In the genomic region with DNA sequence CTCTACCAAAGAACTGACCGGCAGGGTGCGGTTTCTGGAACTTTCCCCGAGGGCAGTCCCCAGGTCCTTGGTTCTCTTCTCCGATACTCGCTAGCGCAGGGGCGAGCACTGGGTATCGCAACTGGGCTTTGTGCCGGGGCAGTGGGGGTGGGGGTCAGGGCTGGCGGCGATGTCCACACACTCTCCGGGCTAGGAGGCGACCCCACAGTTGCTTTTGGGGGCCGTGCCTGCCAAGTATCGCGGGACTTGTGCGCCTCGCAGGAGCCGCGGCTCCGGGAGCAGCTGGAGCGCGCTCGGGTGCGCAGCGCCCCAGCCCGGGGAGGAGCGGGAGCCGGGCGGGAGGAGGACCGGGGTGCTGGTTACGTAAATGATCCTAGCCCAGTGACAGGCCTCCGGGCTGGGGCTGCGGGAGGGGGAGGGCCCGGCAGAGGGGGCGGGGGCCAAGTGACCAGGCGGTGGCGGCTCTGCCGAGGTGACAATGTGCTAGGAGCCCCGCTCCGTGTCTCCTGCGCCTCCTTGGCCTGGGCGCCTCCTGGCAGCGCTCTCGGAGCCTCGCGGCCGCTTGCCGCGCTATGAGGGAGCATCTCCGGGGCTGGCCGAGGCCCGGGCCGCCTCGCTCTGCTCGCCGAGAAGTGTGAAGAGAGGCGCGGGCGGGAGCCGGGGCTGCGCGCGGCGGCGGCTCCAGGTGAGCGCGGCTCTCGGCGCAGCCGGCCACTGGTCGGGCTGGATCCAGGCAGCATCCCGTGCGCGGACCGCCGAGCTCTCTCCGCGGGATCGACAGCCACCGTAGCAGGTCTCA, we compare ENCODE assay signal across 8 mouse cellular contexts. TPM values are rescaled to one million over a fixed set of nuclear protein-coding genes. Genes with fewer than 3 reads are reported as not detected.
DNase-seq lines count a peak whose midpoint lies in the region; ATAC-seq and TF ChIP-seq lines count a peak whose summit lies in the region.
"Had no signal": no experiment of that assay in that cellular context is flagged by ENCODE, and none has a peak within 500 bp of the region (broad histone marks: within the 10 kb centered on the region; RNA-seq: fewer than 3 reads in every experiment).

A gene (plus strand): TSS at position 381 of the 799 bp plus-strand sequence.

- DNase-seq in ES-E14 (ENCODE audit: low read depth, low spot score) = peak; percentile 40
- peak; percentile 38 for DNase-seq in adrenal gland, adult 2 months
- peak; percentile 89 for DNase-seq in hindbrain, postnatal 0 days (ENCODE audit: low spot score)
- DNase-seq in neural tube, embryonic 11.5 days (ENCODE audit: low spot score) = peak; percentile 82
- DNase-seq in B cell, adult 2 months = no peak

- no peak within 1 kb of the TSS for H3K27ac ChIP-seq in ES-E14 (ENCODE audit: insufficient read depth, low read depth, low read length, poor library complexity, severe bottlenecking)
- H3K27ac ChIP-seq in embryonic facial prominence, embryonic 12.5 days = no peak within 1 kb of the TSS
- H3K27ac ChIP-seq in hindbrain, postnatal 0 days = peak within 1 kb of the TSS; percentile 42
- no peak within 1 kb of the TSS for H3K27ac ChIP-seq in limb, embryonic 15.5 days
- H3K27ac ChIP-seq in neural tube, embryonic 11.5 days (ENCODE audit: low read depth, low read length) = peak within 1 kb of the TSS; percentile 46

- under 1% methylated on average over 77 of the region's 81 CpGs for WGBS in embryonic facial prominence, embryonic 12.5 days
- WGBS in hindbrain, postnatal 0 days = 1% methylated on average over 72 of the region's 81 CpGs
- under 1% methylated on average over 72 of the region's 81 CpGs for WGBS in limb, embryonic 15.5 days
- under 1% methylated on average over 73 of the region's 81 CpGs for WGBS in neural tube, embryonic 11.5 days

- in situ Hi-C loops in ES-E14 (cut with MboI; ENCODE audit: low sequenced_read_pairs in 2 of 2, unreplicated experiment in 2 of 2) = no loop called here

- TF ChIP-seq CTCF in hindbrain, postnatal 0 days (IDR thresholded peaks at IDR 0.05; ENCODE audit: low read depth) = peak; percentile 49

- peak within 1 kb of the TSS; percentile 95 for H3K4me2 ChIP-seq in embryonic facial prominence, embryonic 12.5 days (replicated peaks)
- peak within 1 kb of the TSS; percentile 73 for H3K4me2 ChIP-seq in hindbrain, postnatal 0 days (ENCODE audit: low read depth, low read length)
- peak within 1 kb of the TSS; percentile 90 for H3K4me2 ChIP-seq in limb, embryonic 15.5 days
- H3K4me2 ChIP-seq in neural tube, embryonic 11.5 days (ENCODE audit: low read depth) = peak within 1 kb of the TSS; percentile 98

- no peaks in the 10 kb centered on the region for H3K9me3 ChIP-seq in ES-E14 (ENCODE audit: control insufficient read depth, insufficient read depth, low read depth, low read length)
- no peaks in the 10 kb centered on the region for H3K9me3 ChIP-seq in embryonic facial prominence, embryonic 12.5 days
- H3K9me3 ChIP-seq in hindbrain, postnatal 0 days (ENCODE audit: low read length) = no peaks in the 10 kb centered on the region
- H3K9me3 ChIP-seq in limb, embryonic 15.5 days = no peaks in the 10 kb centered on the region
- H3K9me3 ChIP-seq in neural tube, embryonic 11.5 days (ENCODE audit: control insufficient read depth, low read length) = no peaks in the 10 kb centered on the region

- H3K36me3 ChIP-seq in ES-E14 (ENCODE audit: control insufficient read depth, insufficient read depth, low read length, poor library complexity, severe bottlenecking) = no peaks in the 10 kb centered on the region
- H3K36me3 ChIP-seq in embryonic facial prominence, embryonic 12.5 days = no peaks in the 10 kb centered on the region
- no peaks in the 10 kb centered on the region for H3K36me3 ChIP-seq in hindbrain, postnatal 0 days (ENCODE audit: insufficient read depth, low read length)
- no peaks in the 10 kb centered on the region for H3K36me3 ChIP-seq in limb, embryonic 15.5 days
- H3K36me3 ChIP-seq in neural tube, embryonic 11.5 days (ENCODE audit: control insufficient read depth, insufficient read depth, low read length) = no peaks in the 10 kb centered on the region

- H3K4me3 ChIP-seq in ES-E14 (ENCODE audit: insufficient read depth in 1 of 2, low read depth in 1 of 2, low read length in 2 of 2, poor library complexity in 1 of 2, severe bottlenecking in 1 of 2) = peak within 1 kb of the TSS; percentile 69 to 74
- H3K4me3 ChIP-seq in embryonic facial prominence, embryonic 12.5 days = peak within 1 kb of the TSS; percentile 58
- H3K4me3 ChIP-seq in hindbrain, postnatal 0 days (ENCODE audit: low read length) = peak within 1 kb of the TSS; percentile 61
- H3K4me3 ChIP-seq in limb, embryonic 15.5 days = peak within 1 kb of the TSS; percentile 46
- peak within 1 kb of the TSS; percentile 52 for H3K4me3 ChIP-seq in neural tube, embryonic 11.5 days (ENCODE audit: low read depth, low read length)
- H3K4me3 ChIP-seq: erythroblast, embryonic 14.5 days had no signal

- peak; percentile 85 for ATAC-seq in embryonic facial prominence, embryonic 12.5 days (ENCODE audit: insufficient number of reproducible peaks, insufficient read depth, low FRiP score, low TSS enrichment)
- ATAC-seq in hindbrain, postnatal 0 days = peak; percentile 96
- peak; percentile 52; the same call in 1 of the 2 replicates for ATAC-seq in limb, embryonic 15.5 days (ENCODE audit: insufficient number of reproducible peaks, low FRiP score, low TSS enrichment, low read depth)
- ATAC-seq in neural tube, embryonic 11.5 days (ENCODE audit: insufficient read depth, low FRiP score, low TSS enrichment) = peak; percentile 92

- peaks cover 33% of the 10 kb centered on the region for H3K27me3 ChIP-seq in embryonic facial prominence, embryonic 12.5 days
- H3K27me3 ChIP-seq in hindbrain, postnatal 0 days (ENCODE audit: insufficient read depth, low read length) = no peaks in the 10 kb centered on the region
- H3K27me3 ChIP-seq in limb, embryonic 15.5 days = peaks cover 38% of the 10 kb centered on the region
- H3K27me3 ChIP-seq in neural tube, embryonic 11.5 days (ENCODE audit: control insufficient read depth, insufficient read depth, low read length) = peaks cover 5% of the 10 kb centered on the region; the same call in 1 of the 2 replicates

- H3K4me1 ChIP-seq in ES-E14 (ENCODE audit: control insufficient read depth in 2 of 2, insufficient read depth in 2 of 2, low read length in 2 of 2, poor library complexity in 1 of 2) = no peaks in the 10 kb centered on the region
- no peaks in the 10 kb centered on the region for H3K4me1 ChIP-seq in embryonic facial prominence, embryonic 12.5 days
- H3K4me1 ChIP-seq in hindbrain, postnatal 0 days (ENCODE audit: insufficient read depth, low read length) = no peaks in the 10 kb centered on the region
- peaks cover 18% of the 10 kb centered on the region for H3K4me1 ChIP-seq in limb, embryonic 15.5 days
- peaks cover 2% of the 10 kb centered on the region; the same call in 1 of the 2 replicates for H3K4me1 ChIP-seq in neural tube, embryonic 11.5 days (ENCODE audit: control insufficient read depth, insufficient read depth, low read length)

- peak within 1 kb of the TSS; percentile 73 for H3K9ac ChIP-seq in ES-E14 (ENCODE audit: insufficient read depth, low read depth, low read length, poor library complexity, severe bottlenecking)
- peak within 1 kb of the TSS; percentile 49 for H3K9ac ChIP-seq in embryonic facial prominence, embryonic 12.5 days
- H3K9ac ChIP-seq in hindbrain, postnatal 0 days (replicated peaks; ENCODE audit: low read length) = peak within 1 kb of the TSS; percentile 61
- H3K9ac ChIP-seq in limb, embryonic 15.5 days = no peak within 1 kb of the TSS
- H3K9ac ChIP-seq in neural tube, embryonic 11.5 days (ENCODE audit: low read length) = peak within 1 kb of the TSS; percentile 58

TF ChIP-seq in ES-E14, 5 proteins besides CTCF, POLR2A, EP300 and RAD21:
- TF ChIP-seq CHD2 (IDR thresholded peaks at IDR 0.05; ENCODE audit: low read depth, low read length) (peak; percentile 83), HCFC1 (IDR thresholded peaks at IDR 0.05; ENCODE audit: borderline replicate concordance, insufficient read depth, low read length) (no peak)

RNA-seq across cellular contexts. Expression of the gene that starts here (rescaled TPM):
- total RNA-seq in ES-E14 (2012; rRNA removed) = 0.27 and 0.37 TPM in 2 replicates
- total RNA-seq in adrenal gland, adult 2 months (2021) = under 1 TPM; 0.06 to 0.48 TPM
- 0.01 TPM in 1 of 2 replicates, not detected in the other for polyA plus RNA-seq in adrenal gland, adult 2 months (2012; rRNA removed)
- 2.6 and 2.7 TPM in 2 replicates for polyA plus RNA-seq in embryonic facial prominence, embryonic 12.5 days (2016; fragmentation: Nextera tagmentation; extraction: Ambion mirVana)
- 12.5 and 18.2 TPM in 2 replicates for total RNA-seq in hindbrain, postnatal 0 days (2014; rRNA removed)
- polyA plus RNA-seq in hindbrain, postnatal 0 days (2015; fragmentation: Nextera tagmentation; extraction: Ambion mirVana) = 12.3 TPM in 2 replicates
- 1.4 TPM in 2 replicates for polyA plus RNA-seq in limb, embryonic 15.5 days (2015; fragmentation: Nextera tagmentation; extraction: Ambion mirVana)
- polyA plus RNA-seq in neural tube, embryonic 11.5 days (2014; fragmentation: Nextera tagmentation; extraction: Ambion mirVana) = 2.2 and 2.8 TPM in 2 replicates
- polyA plus RNA-seq: erythroblast, embryonic 14.5 days had no signal

Comparison
In these comparisons a context has a peak if more than half of its experiments do, and no peak if none do; other contexts are left out.
1. Peak in DNase-seq, H3K4me3 ChIP-seq and H3K9ac ChIP-seq in ES-E14; RNA of the gene not detected or under 1 TPM.
2. Peak in DNase-seq in adrenal gland, adult 2 months; RNA of the gene not detected or under 1 TPM.
3. DNase-seq: peak in hindbrain, postnatal 0 days (single experiment) and neural tube, embryonic 11.5 days (single experiment); none in B cell, adult 2 months (0 of 2).
4. H3K27ac ChIP-seq: peak in hindbrain, postnatal 0 days (single experiment) and neural tube, embryonic 11.5 days (single experiment); none in ES-E14 (single experiment), embryonic facial prominence, embryonic 12.5 days (single experiment) and limb, embryonic 15.5 days (single experiment).
5. Peak in every context shown above with its lines, with median percentiles within 50 percentile points of each other: H3K4me3 ChIP-seq, ATAC-seq and H3K4me2 ChIP-seq.